Mouse (Mus musculus) left cerebral cortex, adult 2 months (tissue): ENCODE results near the gene Tbc1d1. TPM values are rescaled to one million over a fixed set of nuclear protein-coding genes. Genes with fewer than 3 reads are reported as not detected.

Experiments
- DNase-seq, 2 experiments: peaks; one replicate each; pipeline ENCODE4 v3.0.0; 2021 to 2022; ENCODE audit warnings: low spot score in 2 of 2, mixed read lengths in 1 of 2; ENCODE audit errors: extremely low spot score in 1 of 2
- H3K27ac ChIP-seq: fragments of 200-600 bp; 2 replicates; pipeline ENCODE4 v1.8.1; 2022
- H3K4me3 ChIP-seq: fragments of 200-600 bp; 2 replicates; pipeline ENCODE4 v1.8.1; 2022
- CTCF ChIP-seq: fragments of 200-600 bp; IDR thresholded peaks from 2 replicates; pipeline ENCODE4 v1.8.1; 2022; ENCODE audit warnings: antibody characterized with exemption, mild to moderate bottlenecking, moderate library complexity
- intact Hi-C: fragments of 180-260 bp; cut with DNase I; formaldehyde crosslinking; loops from one replicate; pipeline ENCODE4 v1.15.1; 2025
- total RNA-seq, 2 experiments: library from RNA; stranded (reverse); gene quantifications; 2 replicates each; pipeline ENCODE4 v1.2.3; 2021

Gene Tbc1d1
- total RNA-seq, 2 experiments from 2014 or later, result 20.2 to 24.6 TPM

DNA sequence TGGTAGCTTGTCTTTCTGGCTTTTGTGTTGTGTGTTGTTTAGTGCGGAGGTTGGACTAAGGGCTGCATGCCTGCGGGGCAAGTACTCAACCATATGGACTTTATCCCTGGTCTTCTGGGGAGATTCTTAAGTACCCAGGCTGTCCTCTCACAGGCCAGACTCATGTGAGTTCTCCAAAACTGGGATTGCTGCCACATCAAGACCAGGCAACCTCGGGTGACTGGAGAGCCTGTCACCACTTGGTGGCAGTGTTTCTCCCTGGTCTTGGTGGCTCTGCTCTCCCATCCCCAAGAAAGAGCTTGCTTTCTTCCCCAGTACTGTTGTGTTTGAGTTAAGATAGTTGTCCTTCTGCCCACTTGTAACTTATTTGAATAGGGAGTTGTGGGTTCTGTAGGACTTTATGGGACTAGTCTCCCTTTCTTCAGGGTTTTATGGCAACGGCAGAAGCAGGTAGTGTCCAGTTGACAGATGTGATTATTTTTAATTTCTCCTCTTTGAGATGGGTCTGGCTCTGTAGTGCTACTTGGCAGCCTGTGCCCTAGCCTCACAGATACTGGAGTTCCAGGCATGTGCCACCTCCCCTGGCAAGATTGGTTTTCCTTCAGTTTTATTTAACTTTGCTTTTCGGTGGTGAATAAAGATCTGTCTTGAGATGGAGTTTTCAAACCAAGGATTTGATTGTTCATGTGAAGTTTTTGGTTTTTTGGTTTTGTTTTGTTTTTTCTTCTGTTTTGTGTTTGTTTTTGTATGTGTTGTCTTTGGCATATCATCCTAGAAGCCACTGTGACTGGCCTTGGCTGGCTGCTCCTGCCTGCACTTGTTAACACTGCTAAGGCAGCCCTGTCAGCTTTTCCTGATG, 133.3 kb downstream of the Tbc1d1 start:
- DNase-seq, result peak; percentile 79 to 80
- peak overlapping the region; percentile 58 for H3K27ac ChIP-seq

DNA sequence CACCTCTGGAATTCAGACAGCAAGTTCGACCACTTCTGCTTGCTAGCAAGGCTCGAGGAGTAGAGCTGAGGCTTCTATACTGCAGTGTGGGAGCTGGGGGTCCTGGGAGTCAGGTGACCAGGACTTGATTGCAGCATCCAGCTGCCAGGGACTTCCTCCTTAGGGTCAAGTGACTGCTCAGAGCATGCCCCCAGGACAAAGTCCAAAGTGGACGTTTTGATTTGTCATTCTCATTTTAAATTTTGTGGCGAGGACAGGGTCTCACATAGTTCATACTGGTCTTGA, 133.9 kb downstream of the Tbc1d1 start:
- Histone ChIP-seq H3K4me3 (no peak overlapping the region), H3K27ac (peak overlapping the region; percentile 58)
- no peak for TF ChIP-seq CTCF
- DNase-seq, result no peak
- intact Hi-C loops, result loop anchor here (10.0 kb wide), 1 partner anchor 675 kb away; the partner anchor contains the start of gene Tlr6

More for the DNA sequence above, 133.3 kb downstream of the Tbc1d1 start:
- TF ChIP-seq CTCF, result peak; percentile 94
- intact Hi-C loops, result loop anchor here (2.0 to 10.0 kb wide), 5 partner anchors 93 to 675 kb away; partner anchors contain the start of gene Tlr6
- no peak overlapping the region for H3K4me3 ChIP-seq

DNA sequence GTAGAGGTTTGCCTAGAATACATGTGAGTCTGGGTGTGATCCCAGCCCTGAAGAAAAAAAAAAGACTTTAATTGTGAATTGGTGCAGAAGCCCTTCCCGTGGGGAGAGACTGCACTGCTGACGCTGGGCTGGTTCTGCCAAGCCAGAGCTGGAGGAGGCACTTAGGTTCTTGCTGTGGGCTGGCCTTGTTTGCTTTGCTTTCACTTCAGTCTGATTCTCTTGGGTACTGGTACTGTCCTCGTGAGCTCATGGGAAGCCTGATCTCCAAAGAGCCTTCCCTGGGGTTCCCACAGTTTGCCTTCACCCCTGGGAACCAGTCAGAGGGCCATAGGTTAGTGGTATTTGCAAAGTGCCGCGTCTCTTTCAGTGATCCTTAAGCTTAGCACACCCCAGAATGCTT, 135.6 kb downstream of the Tbc1d1 start:
- TF ChIP-seq CTCF, result no peak
- intact Hi-C loops, result loop anchor here (10.0 kb wide), 1 partner anchor 673 kb away; the partner anchor contains the start of gene Tlr6
- Histone ChIP-seq H3K27ac (no peak overlapping the region), H3K4me3 (no peak overlapping the region)
- DNase-seq, result no peak

DNA sequence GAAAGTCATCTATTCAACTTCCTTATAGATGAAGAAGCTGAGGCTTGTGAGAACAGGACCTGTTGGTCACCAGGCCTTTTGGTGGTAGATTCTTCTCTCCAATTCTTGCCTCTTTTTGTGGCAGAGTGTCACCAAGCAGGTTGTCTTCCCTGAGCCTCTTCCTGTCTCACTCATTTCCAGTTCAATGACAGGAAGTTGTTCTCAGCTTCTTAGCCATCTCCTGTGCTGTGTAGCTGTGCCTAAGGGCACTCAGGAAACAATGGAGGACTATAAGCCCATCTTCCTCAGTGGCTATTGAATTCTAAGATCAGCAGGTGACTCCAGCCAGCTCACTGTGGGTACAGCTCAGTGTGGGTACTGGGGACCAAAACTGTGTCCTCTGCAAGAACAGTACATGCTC, 139.5 kb downstream of the Tbc1d1 start:
- no peak for DNase-seq
- no peak overlapping the region for H3K27ac ChIP-seq
- no peak overlapping the region for H3K4me3 ChIP-seq
- intact Hi-C loops, result loop anchor here (5.0 to 10.0 kb wide), 2 partner anchors 47 to 669 kb away; partner anchors contain the start of gene Tlr6
- TF ChIP-seq CTCF, result no peak

DNA sequence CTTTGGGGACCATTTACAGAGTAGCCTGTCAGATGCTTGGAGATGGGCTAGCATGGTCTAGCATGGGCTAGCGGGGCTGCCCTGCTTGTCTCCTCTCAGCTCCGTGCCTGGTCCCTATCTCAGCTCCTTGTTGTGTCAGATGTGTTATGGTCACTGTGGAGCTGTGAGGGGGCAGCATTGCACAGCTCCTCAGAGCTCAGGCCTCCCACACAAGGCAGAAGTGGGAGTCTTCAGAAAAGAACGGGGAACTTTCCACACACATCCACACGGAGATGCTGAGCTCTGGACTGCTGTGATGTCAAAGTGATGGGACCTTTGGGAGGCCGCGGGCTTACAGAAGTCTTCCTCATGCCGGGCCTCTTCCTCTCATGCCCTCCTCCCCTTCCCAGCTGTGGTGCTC, 140.2 kb downstream of the Tbc1d1 start:
- no peak overlapping the region for H3K27ac ChIP-seq
- no peak overlapping the region for H3K4me3 ChIP-seq
- intact Hi-C loops, result loop anchor here (5.0 to 10.0 kb wide), 2 partner anchors 46 to 668 kb away; partner anchors contain the start of gene Tlr6
- TF ChIP-seq CTCF, result peak; percentile 24
- no peak for DNase-seq

DNA sequence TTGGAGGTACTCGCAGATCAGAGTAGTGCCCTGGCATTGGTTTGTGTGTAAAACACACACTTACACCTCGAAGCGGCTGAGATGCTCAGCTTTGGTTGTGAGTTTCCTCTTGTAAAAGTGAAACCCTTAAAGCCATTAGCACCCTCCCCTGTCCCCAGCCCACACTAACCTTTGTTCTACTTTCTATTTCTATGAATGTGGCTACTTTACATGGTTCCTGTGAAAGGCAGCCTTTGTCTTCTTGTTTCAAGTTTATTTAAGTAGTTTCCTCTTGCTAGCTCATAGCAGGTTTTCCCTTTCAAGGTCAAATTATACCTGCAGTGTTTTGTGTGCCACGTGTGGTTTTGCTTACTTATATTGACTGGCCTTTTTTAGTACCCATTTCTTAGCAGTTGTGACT, 141.0 kb downstream of the Tbc1d1 start:
- Histone ChIP-seq H3K4me3 (no peak overlapping the region), H3K27ac (no peak overlapping the region)
- intact Hi-C loops, result loop anchor here (5.0 to 10.0 kb wide), 2 partner anchors 45 to 668 kb away; partner anchors contain the start of gene Tlr6
- DNase-seq, result no peak
- TF ChIP-seq CTCF, result no peak

DNA sequence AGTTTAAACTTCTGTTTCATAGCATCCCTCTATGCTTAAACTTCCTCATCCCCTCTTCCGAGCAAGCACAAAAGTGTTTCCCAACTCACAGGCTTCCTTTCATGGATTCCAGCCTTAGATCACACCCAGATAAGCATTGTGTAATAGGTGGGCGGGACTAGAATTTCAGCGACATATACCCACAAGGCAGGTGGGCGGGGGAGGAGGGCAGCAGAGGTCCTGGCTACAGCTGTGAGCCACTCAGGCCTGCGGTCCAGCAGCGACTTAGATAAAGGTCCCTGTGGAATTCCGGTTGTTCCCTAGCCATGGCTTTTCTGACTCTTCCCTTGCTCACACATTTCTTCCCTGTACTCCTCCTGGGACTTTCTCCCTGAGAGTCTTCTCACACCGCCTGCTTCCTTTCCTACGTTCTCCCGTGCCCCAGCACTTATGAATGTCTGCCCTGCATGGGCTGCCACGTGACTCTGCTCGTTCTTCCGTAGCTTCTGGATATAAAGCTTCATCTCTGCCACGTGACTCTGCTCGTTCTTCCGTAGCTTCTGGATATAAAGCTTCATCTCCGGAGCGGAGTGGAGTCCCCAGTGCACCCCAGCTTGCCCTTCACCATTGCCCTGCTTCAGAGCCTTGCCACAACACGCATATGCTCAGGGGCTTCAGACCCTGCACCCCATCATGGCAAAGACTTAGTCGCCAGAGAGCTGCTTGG, 142.4 kb downstream of the Tbc1d1 start:
- TF ChIP-seq CTCF, result no peak
- H3K27ac ChIP-seq, result no peak overlapping the region

DNA sequence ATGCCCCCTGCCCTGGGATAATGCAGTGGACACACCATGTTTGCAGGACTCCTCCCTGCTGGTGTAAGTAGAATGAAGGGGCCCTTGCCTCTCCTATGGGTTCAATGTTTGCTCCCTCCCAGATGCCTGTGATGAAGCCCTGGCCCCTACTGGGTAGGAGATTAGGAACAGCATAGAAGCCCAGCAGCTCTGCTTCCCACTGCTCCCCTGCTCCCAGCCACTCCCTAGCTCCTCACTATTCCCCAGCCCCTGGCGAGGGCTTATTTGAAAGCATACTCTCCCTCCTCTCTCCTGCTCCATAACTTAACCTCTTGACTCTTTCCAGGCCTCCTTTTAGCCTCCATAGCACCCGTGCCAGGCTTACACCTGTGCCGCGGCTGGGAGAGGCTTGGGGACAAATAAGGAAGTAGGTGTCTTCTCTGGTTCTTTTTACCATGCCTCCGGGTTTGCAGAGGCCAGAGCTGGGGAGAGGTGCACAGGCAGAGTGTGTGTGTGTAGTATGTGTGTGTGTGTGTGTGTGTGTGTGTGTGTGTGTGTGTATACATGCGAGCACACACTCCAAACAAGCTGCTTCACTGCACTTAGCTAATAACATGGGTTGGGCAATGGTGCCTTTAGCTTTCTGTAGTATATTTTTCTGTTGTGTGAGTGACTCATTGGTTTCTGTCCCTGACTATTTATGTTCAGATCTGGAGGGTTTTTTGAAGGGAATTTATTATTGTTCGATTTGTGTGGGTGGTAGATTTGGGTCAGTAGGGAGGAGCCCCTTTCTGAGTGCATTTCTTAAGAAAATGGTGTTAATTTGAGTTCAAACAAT, 143.6 kb downstream of the Tbc1d1 start:
- no peak for DNase-seq
- Histone ChIP-seq H3K4me3 (no peak overlapping the region), H3K27ac (no peak overlapping the region)
- no peak for TF ChIP-seq CTCF
- intact Hi-C loops, result loop anchor here (5.0 to 10.0 kb wide), 2 partner anchors 43 to 665 kb away; partner anchors contain the start of gene Tlr6

More for the DNA sequence above, 142.4 kb downstream of the Tbc1d1 start:
- intact Hi-C loops, result loop anchor here (5.0 to 10.0 kb wide), 2 partner anchors 44 to 666 kb away; partner anchors contain the start of gene Tlr6
- no peak for DNase-seq
- no peak overlapping the region for H3K4me3 ChIP-seq

DNA sequence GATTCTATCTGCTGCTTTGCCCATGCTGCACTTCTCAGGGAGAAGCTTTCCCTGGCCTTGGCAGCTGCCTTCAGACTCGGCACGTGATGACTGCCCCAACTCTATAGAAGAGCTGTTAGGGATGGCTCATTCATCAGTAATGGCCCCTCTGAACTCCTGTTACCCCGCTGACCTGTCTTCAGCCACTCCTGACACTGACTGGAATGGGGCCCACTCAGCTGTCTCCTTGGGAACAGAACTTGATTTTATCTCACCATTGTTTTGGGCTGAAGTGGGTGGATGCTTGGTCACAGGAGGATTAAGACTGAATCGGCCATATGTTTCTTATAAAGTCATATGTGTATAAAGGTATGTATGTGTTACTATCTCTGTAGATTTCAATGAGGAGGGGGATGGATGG, 145.1 kb downstream of the Tbc1d1 start:
- DNase-seq, result no peak
- no peak for TF ChIP-seq CTCF
- no peak overlapping the region for H3K27ac ChIP-seq
- intact Hi-C loops, result no loop called here
- no peak overlapping the region for H3K4me3 ChIP-seq

DNA sequence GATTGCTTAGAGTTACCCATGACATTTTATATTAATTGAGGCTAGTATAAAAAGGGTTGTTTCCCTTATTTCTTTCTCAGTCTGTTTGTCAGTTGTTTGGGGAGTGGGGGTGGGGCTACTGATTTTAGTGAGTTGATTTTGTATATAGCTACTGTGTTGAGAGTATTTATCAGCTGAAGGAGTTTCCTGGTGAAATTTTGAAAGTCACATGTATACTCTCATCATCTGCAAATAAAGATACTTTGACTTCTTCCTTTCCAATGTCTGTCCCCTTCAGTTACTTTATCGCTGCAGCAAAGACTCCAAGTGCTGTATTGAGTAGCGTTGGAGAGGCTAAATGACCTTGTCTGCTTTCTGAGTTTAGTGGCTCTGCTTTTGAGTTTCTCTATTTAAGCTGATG, 151.2 kb downstream of the Tbc1d1 start:
- Histone ChIP-seq H3K27ac (no peak overlapping the region), H3K4me3 (no peak overlapping the region)
- no peak for DNase-seq
- TF ChIP-seq CTCF, result no peak
- intact Hi-C loops, result no loop called here

DNA sequence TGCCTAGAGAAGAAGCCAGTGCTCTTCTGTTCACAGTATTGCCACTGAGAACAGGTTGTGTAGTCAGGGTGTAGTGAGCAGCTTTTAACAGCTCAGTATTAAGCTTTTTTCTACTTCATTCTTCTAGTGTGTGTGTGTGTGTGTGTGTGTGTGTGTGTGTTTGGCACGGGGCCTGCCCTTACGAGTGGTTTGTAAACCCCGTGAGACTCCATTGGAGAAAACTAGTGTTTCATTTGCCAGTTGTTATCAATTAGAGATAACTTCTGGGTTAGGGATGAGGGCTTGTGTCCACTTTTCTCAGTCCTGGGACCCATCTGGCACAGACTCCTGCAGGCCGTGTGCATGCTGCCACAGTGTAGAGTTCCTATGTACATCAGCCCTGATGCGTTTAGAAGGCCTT, 156.2 kb downstream of the Tbc1d1 start:
- DNase-seq, result no peak
- TF ChIP-seq CTCF, result no peak
- intact Hi-C loops, result no loop called here
- H3K4me3 ChIP-seq, result no peak overlapping the region
- H3K27ac ChIP-seq, result no peak overlapping the region
